Mouse (Mus musculus) embryonic facial prominence, embryonic 11.5 days (tissue): Measurements from ENCODE around the gene Sdsl. TPM values are rescaled to one million over a fixed set of nuclear protein-coding genes. Genes with fewer than 3 reads are reported as not detected.
A peak's percentile ranks its signal among the peaks of the same experiment; 100 is the strongest.

Experiments used
- ATAC-seq: fragments of 200-750 bp; cut with Nextera tagmentation; replicated peaks from 2 replicates; pipeline ENCODE4 v1.8.0; 2017; ENCODE audit warnings: low read depth; ENCODE audit not compliant: insufficient number of reproducible peaks, low FRiP score, low TSS enrichment
- DNase-seq: peaks from one replicate; pipeline ENCODE4 v3.0.0-alpha.2; 2015; ENCODE audit warnings: low spot score
- H3K27ac ChIP-seq: fragments of 300-500 bp; sonication (generic); replicated peaks from 2 replicates; pipeline ENCODE4 v1.5.1; 2014; ENCODE audit warnings: mild to moderate bottlenecking, low read depth, low read length, control low read depth
- H3K27me3 ChIP-seq: fragments of 300-500 bp; sonication (generic); 2 replicates; pipeline ENCODE4 v1.6.1; 2014; ENCODE audit warnings: mild to moderate bottlenecking, low read length, moderate library complexity, mixed read lengths; ENCODE audit not compliant: control insufficient read depth, insufficient read depth
- H3K36me3 ChIP-seq: fragments of 300-500 bp; sonication (generic); replicated peaks from 2 replicates; pipeline ENCODE4 v1.6.1; 2014; ENCODE audit warnings: low read depth, mild to moderate bottlenecking, low read length, moderate library complexity, mixed read lengths; ENCODE audit not compliant: control insufficient read depth, insufficient read depth
- H3K4me1 ChIP-seq: fragments of 300-500 bp; sonication (generic); 2 replicates; pipeline ENCODE4 v1.6.1; 2014; ENCODE audit warnings: low read length, mixed read lengths; ENCODE audit not compliant: control insufficient read depth, insufficient read depth
- H3K4me2 ChIP-seq: fragments of 300-500 bp; sonication (generic); 2 replicates; pipeline ENCODE4 v1.6.1; 2014; ENCODE audit warnings: low read depth, mild to moderate bottlenecking, control low read depth, low read length, moderate library complexity
- H3K4me3 ChIP-seq: fragments of 300-500 bp; sonication (generic); 2 replicates; pipeline ENCODE4 v1.5.1; 2014; ENCODE audit warnings: low read depth, low read length, control low read depth
- H3K9ac ChIP-seq: fragments of 300-500 bp; sonication (generic); replicated peaks from 2 replicates; pipeline ENCODE4 v1.6.1; 2014; ENCODE audit warnings: mild to moderate bottlenecking, control low read depth, low read length
- H3K9me3 ChIP-seq: fragments of 300-500 bp; sonication (generic); replicated peaks from 2 replicates; pipeline ENCODE4 v1.6.1; 2016; ENCODE audit warnings: mild to moderate bottlenecking, low read length, inconsistent platforms, mixed read lengths; ENCODE audit not compliant: control insufficient read depth
- WGBS: fragments of 180-500 bp; shearing (Covaris S2); extraction: QIAGEN DNeasy Blood & Tissue Kit; methylation state at CpG from one replicate; pipeline ENCODE4 v1.1.7; 2014; 5-methylcytosine and 5-hydroxymethylcytosine counted together
- polyA plus RNA-seq: library from polyadenylated mRNA; unstranded; fragments of >200 nt; fragmentation: Nextera tagmentation; extraction: Ambion mirVana; gene quantifications from 2 replicates; pipeline ENCODE4 v1.2.1, GENCODE M21; 2014

Gene Sdsl
- polyA plus RNA-seq, 1 experiment from 2014 or later: 3.6 TPM

DNA sequence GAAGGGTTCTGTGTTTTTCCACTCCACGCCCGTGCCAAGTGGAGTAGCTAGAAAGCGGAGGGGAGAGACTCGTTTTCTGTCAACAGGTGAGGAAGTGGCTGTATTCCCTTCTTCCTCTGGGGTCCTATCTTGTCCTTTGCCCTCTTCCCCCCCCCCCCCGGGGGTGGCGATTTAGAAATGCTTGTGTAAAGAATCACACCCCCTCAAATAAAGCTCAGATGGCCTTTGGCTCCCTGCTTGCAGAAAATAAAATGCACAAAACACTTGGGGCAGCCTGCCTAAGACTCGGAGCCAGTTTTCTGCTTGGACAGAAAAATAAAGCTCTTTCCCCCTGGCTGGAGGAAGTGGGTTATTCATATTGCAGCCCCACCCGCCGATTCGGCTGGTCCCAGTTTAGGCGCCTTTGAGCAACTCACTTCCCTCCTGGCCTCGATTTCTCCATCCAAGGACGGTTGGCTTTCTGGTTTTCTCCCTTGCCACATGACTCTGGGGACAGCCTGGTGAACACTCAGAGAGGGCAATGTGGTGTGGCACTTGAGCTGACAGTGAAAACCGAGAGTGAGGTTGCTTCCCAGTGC lies 39.1 kb upstream of the Sdsl start:
- Histone ChIP-seq H3K9me3 (no peaks in the 10 kb centered on the region), H3K36me3 (no peaks in the 10 kb centered on the region), H3K4me1 (no peaks in the 10 kb centered on the region; the same call in 1 of the 2 replicates), H3K9ac (no peak overlapping the region), H3K4me3 (peak overlapping the region; percentile 43), H3K27me3 (no peaks in the 10 kb centered on the region), H3K4me2 (peak overlapping the region; percentile 61), H3K27ac (no peak overlapping the region)
- DNase-seq (no peak), ATAC-seq (no peak)
- WGBS: 38% methylated on average over 14 of the region's 14 CpGs

DNA sequence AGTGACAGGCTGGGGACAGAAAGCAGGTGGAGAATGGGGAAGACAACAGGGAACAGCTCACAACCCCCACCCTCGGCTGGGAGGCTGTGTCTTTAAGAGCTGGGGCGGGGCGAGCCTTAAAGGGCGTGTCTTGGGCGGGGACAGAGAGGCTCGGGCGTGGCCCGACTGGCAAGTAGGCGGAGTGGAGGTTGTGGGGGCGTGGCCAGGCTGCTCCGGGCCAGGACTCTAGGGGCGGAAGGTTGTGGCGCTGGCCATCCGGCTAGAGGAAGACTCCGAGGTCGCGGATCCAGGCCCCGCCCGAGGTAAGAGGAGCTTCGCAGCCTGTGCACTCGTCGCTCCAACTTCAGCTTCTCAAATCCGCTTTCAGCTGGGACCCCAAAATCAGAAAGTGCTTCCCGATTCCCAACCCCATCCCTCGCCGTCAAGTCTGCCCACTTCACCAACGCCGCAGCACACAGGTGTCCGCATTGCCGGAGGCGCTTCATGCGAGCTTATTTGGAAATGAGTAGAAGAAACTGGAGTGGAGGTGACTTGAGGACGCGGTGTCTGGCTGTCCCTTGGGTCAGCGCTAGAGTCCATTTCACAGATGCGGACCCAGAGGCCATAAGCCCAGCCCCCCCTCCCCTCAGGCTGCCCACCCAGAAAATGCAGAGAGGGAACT lies 38.5 kb upstream of the Sdsl start, which contains the start of gene Slc8b1:
Gene Slc8b1, plus strand, starts transcription at position 187 of the 661 bp plus-strand sequence.
- under 1% methylated on average over 36 of the region's 36 CpGs for WGBS
- Histone ChIP-seq H3K27ac (no peak within 1 kb of the TSS), H3K4me1 (no peaks in the 10 kb centered on the region; the same call in 1 of the 2 replicates), H3K9ac (peak within 1 kb of the TSS; percentile 44), H3K27me3 (no peaks in the 10 kb centered on the region), H3K4me3 (peak within 1 kb of the TSS; percentile 43), H3K36me3 (no peaks in the 10 kb centered on the region), H3K4me2 (peak within 1 kb of the TSS; percentile 61), H3K9me3 (no peaks in the 10 kb centered on the region)
- DNase-seq (peak; percentile 96), ATAC-seq (peak; percentile 73)

DNA sequence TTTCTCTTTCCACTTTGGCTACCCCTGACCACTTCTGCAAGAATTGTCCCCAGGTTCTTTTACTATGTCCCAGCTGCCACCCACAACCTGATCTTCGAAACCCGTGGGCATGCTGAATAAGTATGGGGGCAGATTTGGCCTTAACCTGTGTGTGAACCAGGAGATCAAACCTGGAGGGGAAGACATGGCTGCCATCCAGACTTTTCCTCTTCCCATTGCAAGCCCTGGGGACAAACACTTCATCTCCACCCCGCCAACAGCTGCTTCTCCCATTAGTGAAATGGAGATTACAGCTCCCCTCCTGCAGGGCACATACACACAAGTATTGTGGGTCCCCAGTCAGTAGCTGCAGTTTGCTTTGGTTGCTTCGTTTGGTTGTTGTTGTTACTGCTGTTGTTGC lies 34.7 kb upstream of the Sdsl start:
- Histone ChIP-seq H3K9me3 (no peaks in the 10 kb centered on the region), H3K4me2 (no peak overlapping the region), H3K4me3 (no peak overlapping the region), H3K27me3 (no peaks in the 10 kb centered on the region), H3K4me1 (no peaks in the 10 kb centered on the region; the same call in 1 of the 2 replicates), H3K36me3 (no peaks in the 10 kb centered on the region), H3K9ac (no peak overlapping the region), H3K27ac (no peak overlapping the region)
- no peak for ATAC-seq
- WGBS: 50% methylated on average over 4 of the region's 4 CpGs
- no peak for DNase-seq

DNA sequence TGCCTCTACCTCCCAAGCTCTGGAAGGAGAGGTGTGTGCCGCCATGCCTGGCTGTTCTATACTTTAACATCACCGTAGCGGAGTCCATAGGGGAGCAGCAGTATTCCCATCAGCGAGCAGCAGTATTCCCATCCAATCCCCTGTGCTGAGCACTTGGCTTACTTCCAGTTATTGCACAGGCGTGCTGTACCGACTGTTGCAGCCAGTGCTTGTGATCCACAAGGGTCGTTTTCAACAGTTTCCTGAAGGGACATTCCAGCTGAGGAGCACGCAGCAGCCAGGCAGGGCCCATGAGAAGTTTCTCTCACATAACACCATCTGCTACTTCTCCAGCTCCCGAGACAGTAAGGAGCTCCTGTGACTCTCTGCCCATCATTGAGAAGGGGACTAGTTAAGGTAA lies 33.9 kb upstream of the Sdsl start:
- 71% methylated on average over 9 of the region's 9 CpGs for WGBS
- Histone ChIP-seq H3K27me3 (no peaks in the 10 kb centered on the region), H3K9me3 (no peaks in the 10 kb centered on the region), H3K4me2 (no peak overlapping the region), H3K4me1 (no peaks in the 10 kb centered on the region; the same call in 1 of the 2 replicates), H3K27ac (no peak overlapping the region), H3K36me3 (no peaks in the 10 kb centered on the region), H3K4me3 (no peak overlapping the region), H3K9ac (no peak overlapping the region)
- no peak for ATAC-seq
- no peak for DNase-seq

DNA sequence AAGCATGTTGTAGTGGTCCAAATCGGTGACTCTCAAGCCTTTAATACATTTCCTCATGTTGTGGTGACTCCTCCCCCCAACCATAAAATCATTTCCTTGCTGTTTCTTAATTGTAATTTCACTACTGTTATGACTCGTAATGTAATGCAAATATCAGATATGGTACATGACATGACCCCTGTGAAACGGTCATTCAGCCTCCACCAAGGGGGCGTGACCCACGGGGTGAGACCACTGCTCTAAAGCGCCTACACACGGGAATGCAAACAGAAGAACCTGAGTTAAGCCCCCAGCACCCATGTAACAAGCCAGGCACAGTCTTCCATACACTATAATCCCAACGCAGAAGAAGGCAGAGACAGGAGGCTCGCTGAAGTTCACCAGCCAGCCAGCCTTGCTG lies 33.2 kb upstream of the Sdsl start:
- H3K27ac ChIP-seq: no peak overlapping the region

DNA sequence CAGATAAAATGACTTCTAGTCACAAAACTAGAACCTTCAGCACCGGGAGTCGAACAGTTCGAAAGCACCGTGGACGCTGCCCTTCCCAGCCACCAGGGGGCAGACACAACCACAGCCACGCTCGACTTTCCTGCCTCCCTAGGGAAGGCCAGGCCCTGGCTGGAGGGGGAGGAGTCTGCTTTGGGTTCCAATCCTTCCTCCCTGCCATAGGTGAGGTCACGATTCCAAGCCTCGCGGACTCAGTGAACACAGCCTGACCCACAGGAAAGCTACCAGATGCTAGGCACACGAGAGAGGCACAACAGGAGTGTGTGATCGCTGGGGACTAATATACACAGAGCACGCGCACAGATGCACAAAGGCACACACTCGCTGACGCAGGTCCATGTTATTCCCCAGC lies 32.8 kb upstream of the Sdsl start:
- no peaks in the 10 kb centered on the region for H3K27me3 ChIP-seq
- no peak for ATAC-seq
- DNase-seq: peak; percentile 82
- H3K4me2 ChIP-seq: no peak overlapping the region; the same call in 1 of the 2 replicates
- H3K27ac ChIP-seq: no peak overlapping the region
- no peak overlapping the region for H3K9ac ChIP-seq
- H3K4me1 ChIP-seq: no peaks in the 10 kb centered on the region; the same call in 1 of the 2 replicates
- no peaks in the 10 kb centered on the region for H3K36me3 ChIP-seq
- WGBS: 21% methylated on average over 16 of the region's 16 CpGs
- H3K4me3 ChIP-seq: no peak overlapping the region
- no peaks in the 10 kb centered on the region for H3K9me3 ChIP-seq

More for the DNA sequence above, 33.2 kb upstream of the Sdsl start:
- WGBS: 66% methylated on average over 9 of the region's 9 CpGs
- Histone ChIP-seq H3K36me3 (no peaks in the 10 kb centered on the region), H3K4me2 (no peak overlapping the region; the same call in 1 of the 2 replicates), H3K4me1 (no peaks in the 10 kb centered on the region; the same call in 1 of the 2 replicates), H3K4me3 (no peak overlapping the region), H3K27me3 (no peaks in the 10 kb centered on the region), H3K9ac (no peak overlapping the region), H3K9me3 (no peaks in the 10 kb centered on the region)
- no peak for DNase-seq
- no peak for ATAC-seq

DNA sequence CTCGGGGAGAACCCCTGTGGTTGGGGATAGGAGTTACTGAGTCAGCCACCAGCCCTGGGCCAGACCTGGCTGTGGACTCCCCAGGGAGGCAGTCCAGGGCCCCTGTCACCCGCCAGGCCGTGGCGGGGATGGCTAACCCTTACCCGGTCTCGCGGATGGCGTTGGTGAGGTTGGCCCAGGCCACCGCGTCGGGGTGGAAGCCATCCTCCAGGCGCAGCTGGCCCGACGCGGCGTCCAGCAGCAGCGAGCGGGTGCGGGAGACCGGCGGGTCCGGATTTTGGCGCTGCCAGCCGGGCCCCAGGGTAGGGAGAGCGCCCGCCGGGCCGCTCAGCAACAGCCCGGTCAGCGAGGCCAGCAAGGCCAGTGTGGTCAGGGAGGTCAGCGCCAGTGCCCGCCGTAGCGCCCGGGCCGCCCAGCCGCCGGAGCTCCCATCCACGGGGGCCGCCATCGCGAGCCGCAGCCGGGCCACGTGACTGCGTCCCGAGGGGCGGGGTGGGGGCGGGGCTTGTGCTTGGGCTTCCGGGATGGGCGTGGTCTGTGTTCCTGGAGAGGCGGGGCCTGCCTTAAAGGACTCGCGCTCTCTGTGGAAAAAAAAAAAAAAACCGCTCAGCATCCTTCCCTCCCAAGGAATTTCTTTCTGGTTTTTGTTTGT lies 30.7 kb upstream of the Sdsl start, which contains the start of gene Plbd2:
Gene Plbd2, minus strand, starts transcription at position 482 of the 652 bp plus-strand sequence.
- Histone ChIP-seq H3K9me3 (no peaks in the 10 kb centered on the region), H3K27ac (no peak within 1 kb of the TSS), H3K36me3 (no peaks in the 10 kb centered on the region; the same call in 1 of the 2 replicates), H3K27me3 (no peaks in the 10 kb centered on the region), H3K9ac (peak within 1 kb of the TSS; percentile 84), H3K4me2 (peak within 1 kb of the TSS; percentile 91), H3K4me3 (peak within 1 kb of the TSS; percentile 88), H3K4me1 (no peaks in the 10 kb centered on the region; the same call in 1 of the 2 replicates)
- ATAC-seq (peak; percentile 73), DNase-seq (peak; percentile 94)
- WGBS: under 1% methylated on average over 39 of the region's 55 CpGs
